Mouse (Mus musculus): ENCODE measurements around the gene Mfsd6l.

Gene Mfsd6l

GRCm38 (mm10) chr11:68553981-68554471, 2.0 kb upstream of the Mfsd6l start:
- peak; percentile 66 to 70 for DNase-seq

GRCm38 (mm10) chr11:68559546-68559945, 3.6 kb downstream of the Mfsd6l start:
- peak in 1 of 2 experiments; percentile 30 for DNase-seq

GRCm38 (mm10) chr11:68561957-68562950, 6.3 kb downstream of the Mfsd6l start:
- no peak for DNase-seq

- DNase-seq = no peak
Measured at GRCm38 (mm10) chr11:68564356-68565031, 8.5 kb downstream of the Mfsd6l start.

- DNase-seq = no peak
Measured at GRCm38 (mm10) chr11:68565032-68565429, 9.0 kb downstream of the Mfsd6l start.

- DNase-seq = peak; percentile 34 to 52
Measured at GRCm38 (mm10) chr11:68566447-68567059, 10.6 kb downstream of the Mfsd6l start.

- DNase-seq = no peak
Measured at GRCm38 (mm10) chr11:68570861-68571260, 14.9 kb downstream of the Mfsd6l start.

GRCm38 (mm10) chr11:68577076-68577475, 21.1 kb downstream of the Mfsd6l start:
- no peak for DNase-seq

- no peak for DNase-seq
Measured at GRCm38 (mm10) chr11:68579462-68579881, 23.5 kb downstream of the Mfsd6l start.

- no peak for DNase-seq
Measured at GRCm38 (mm10) chr11:68580566-68580965, 24.6 kb downstream of the Mfsd6l start.

GRCm38 (mm10) chr11:68583225-68583624, 27.2 kb downstream of the Mfsd6l start:
- no peak for DNase-seq

GRCm38 (mm10) chr11:68583906-68584480, 28.0 kb downstream of the Mfsd6l start:
- no peak for DNase-seq

GRCm38 (mm10) chr11:68585890-68586289, 29.9 kb downstream of the Mfsd6l start:
- no peak for DNase-seq

- DNase-seq = no peak
Measured at GRCm38 (mm10) chr11:68586721-68587120, 30.7 kb downstream of the Mfsd6l start, which contains the start of gene Ccdc42. Ccdc42 (plus strand) TSS chr11:68587021.

- DNase-seq = peak; percentile 59 to 64
Measured at GRCm38 (mm10) chr11:68589055-68589809, 33.2 kb downstream of the Mfsd6l start.

GRCm38 (mm10) chr11:68591708-68592107, 35.7 kb downstream of the Mfsd6l start:
- no peak for DNase-seq

- DNase-seq = no peak
Measured at GRCm38 (mm10) chr11:68593247-68593646, 37.3 kb downstream of the Mfsd6l start.

- DNase-seq = no peak
Measured at GRCm38 (mm10) chr11:68597912-68598311, 41.9 kb downstream of the Mfsd6l start.

- no peak for DNase-seq
Measured at GRCm38 (mm10) chr11:68600551-68601021, 44.6 kb downstream of the Mfsd6l start.

GRCm38 (mm10) chr11:68601486-68601991, 45.6 kb downstream of the Mfsd6l start:
- no peak for DNase-seq

GRCm38 (mm10) chr11:68602200-68602931, 46.4 kb downstream of the Mfsd6l start:
- DNase-seq = no peak
